Mouse (Mus musculus): Measurements from ENCODE around the gene Osbpl7. TPM values are rescaled to one million over a fixed set of nuclear protein-coding genes. Genes with fewer than 3 reads are reported as not detected.

Osbpl7 gene
- 2.5 and 3.3 TPM in 2 replicates for polyA plus RNA-seq (2012; rRNA removed)

GRCm38 (mm10) chr11:97050216-97050943, at the start of gene Osbpl7:
Gene Osbpl7, plus strand, starts transcription at chr11:97050628.

GRCm38 (mm10) chr11:97013121-97013670, 37.2 kb upstream of the Osbpl7 start, which contains the start of gene Sp6:
Gene Sp6, plus strand, starts transcription at chr11:97013394.

GRCm38 (mm10) chr11:97029686-97030417, 20.6 kb upstream of the Osbpl7 start, which contains the start of gene Scrn2:
Gene Scrn2, plus strand, starts transcription at chr11:97029938.

GRCm38 (mm10) chr11:97041022-97041899, 9.2 kb upstream of the Osbpl7 start, which contains the start of the genes Lrrc46 and Mrpl10:
Gene Lrrc46, minus strand, starts transcription at chr11:97041407.
Gene Mrpl10, plus strand, starts transcription at chr11:97041560.

GRCm38 (mm10) chr11:97114671-97115601, 64.5 kb downstream of the Osbpl7 start, which contains the start of gene Tbx21:
Gene Tbx21, minus strand, starts transcription at chr11:97115331.

Other genes with a start within 250 kb of the Osbpl7 start
- 14.4 and 16.3 TPM in 2 replicates for gene Nfe2l1, start 220.7 kb upstream of the Osbpl7 start, polyA plus RNA-seq (2012; rRNA removed)
- 9.9 and 10.1 TPM in 2 replicates for gene Copz2, start 200.8 kb upstream of the Osbpl7 start, polyA plus RNA-seq (2012; rRNA removed)
- gene Cdk5rap3, start 134.1 kb upstream of the Osbpl7 start, polyA plus RNA-seq (2012; rRNA removed), result 19.3 and 21.0 TPM in 2 replicates
- gene Prr15l, start 122.5 kb upstream of the Osbpl7 start, polyA plus RNA-seq (2012; rRNA removed), result 1.9 and 2.2 TPM in 2 replicates
- gene Pnpo, start 106.6 kb upstream of the Osbpl7 start, polyA plus RNA-seq (2012; rRNA removed), result 314 and 383 TPM in 2 replicates
- 6.3 and 8.3 TPM in 2 replicates for gene Sp2, start 67.7 kb upstream of the Osbpl7 start, polyA plus RNA-seq (2012; rRNA removed)
- 0.03 and 0.08 TPM in 2 replicates for gene Sp6, start 37.2 kb upstream of the Osbpl7 start, polyA plus RNA-seq (2012; rRNA removed)
- gene Scrn2, start 20.7 kb upstream of the Osbpl7 start, polyA plus RNA-seq (2012; rRNA removed), result 5.3 and 5.8 TPM in 2 replicates
- 0.24 and 0.27 TPM in 2 replicates for gene Lrrc46, start 9.2 kb upstream of the Osbpl7 start, polyA plus RNA-seq (2012; rRNA removed)
- gene Mrpl10, start 9.1 kb upstream of the Osbpl7 start, polyA plus RNA-seq (2012; rRNA removed), result 25.7 and 31.4 TPM in 2 replicates
- gene Tbx21, start 64.7 kb downstream of the Osbpl7 start, polyA plus RNA-seq (2012; rRNA removed), result 0.02 and 0.03 TPM in 2 replicates
- 2.3 and 2.6 TPM in 2 replicates for gene Tbkbp1, start 100.9 kb downstream of the Osbpl7 start, polyA plus RNA-seq (2012; rRNA removed)
- gene Kpnb1, start 137.3 kb downstream of the Osbpl7 start, polyA plus RNA-seq (2012; rRNA removed), result 69.9 and 71.9 TPM in 2 replicates
- 8.2 and 9.3 TPM in 2 replicates for gene Npepps, start 230.0 kb downstream of the Osbpl7 start, polyA plus RNA-seq (2012; rRNA removed)

All from liver, embryonic 14 days (tissue).